Mouse (Mus musculus) stomach, postnatal 0 days (tissue): ENCODE measurements around the gene Slc35a1. TPM values are rescaled to one million over a fixed set of nuclear protein-coding genes. Genes with fewer than 3 reads are reported as not detected.

ENCODE experiments used
- ATAC-seq: fragments of 200-750 bp; cut with Nextera tagmentation; 2 replicates; pipeline ENCODE4 v1.8.0; 2017; ENCODE audit not compliant: low FRiP score, low TSS enrichment
- DNase-seq: peaks from one replicate; pipeline ENCODE4 v3.0.0-alpha.2; 2016; ENCODE audit warnings: low spot score
- H3K27ac ChIP-seq: fragments of 300-500 bp; sonication (generic); replicated peaks from 2 replicates; pipeline ENCODE4 v1.5.1; 2014; ENCODE audit warnings: mild to moderate bottlenecking, control low read depth
- H3K27me3 ChIP-seq: fragments of 300-500 bp; sonication (generic); 2 replicates; pipeline ENCODE4 v1.6.1; 2014; ENCODE audit warnings: low read length; ENCODE audit not compliant: control insufficient read depth, insufficient read depth
- H3K36me3 ChIP-seq: fragments of 300-500 bp; sonication (generic); 2 replicates; pipeline ENCODE4 v1.6.1; 2014; ENCODE audit warnings: low read length, mixed read lengths; ENCODE audit not compliant: control insufficient read depth, insufficient read depth
- H3K4me1 ChIP-seq: fragments of 300-500 bp; sonication (generic); replicated peaks from 2 replicates; pipeline ENCODE4 v1.6.1; 2014; ENCODE audit warnings: antibody characterized with exemption; ENCODE audit not compliant: control insufficient read depth, insufficient read depth
- H3K4me2 ChIP-seq: fragments of 300-500 bp; sonication (generic); replicated peaks from 2 replicates; pipeline ENCODE4 v1.6.1; 2014; ENCODE audit warnings: low read depth, mild to moderate bottlenecking, control low read depth, moderate library complexity
- H3K4me3 ChIP-seq: fragments of 300-500 bp; sonication (generic); 2 replicates; pipeline ENCODE4 v1.5.1; 2014; ENCODE audit warnings: low read depth, low read length, control low read depth
- H3K9ac ChIP-seq: fragments of 300-500 bp; sonication (generic); 2 replicates; pipeline ENCODE4 v1.6.1; 2014; ENCODE audit warnings: mild to moderate bottlenecking, low read length, control low read depth, mixed read lengths
- H3K9me3 ChIP-seq: fragments of 300-500 bp; sonication (generic); 2 replicates; pipeline ENCODE4 v1.6.1; 2016; ENCODE audit warnings: low read length; ENCODE audit not compliant: control insufficient read depth
- CTCF ChIP-seq: IDR thresholded peaks from 2 replicates; pipeline ENCODE4 v1.5.1; 2016; ENCODE audit warnings: antibody characterized with exemption, low read depth, mild to moderate bottlenecking, moderate library complexity
- EP300 ChIP-seq: optimal IDR thresholded peaks from 2 replicates; pipeline ENCODE3; 2016; ENCODE audit warnings: antibody characterized with exemption
- WGBS: fragments of 180-500 bp; shearing (Covaris S2); extraction: QIAGEN DNeasy Blood & Tissue Kit; methylation state at CpG from one replicate; pipeline ENCODE4 v1.1.7; 2014; 5-methylcytosine and 5-hydroxymethylcytosine counted together
- polyA plus RNA-seq: library from polyadenylated mRNA; unstranded; fragments of >200 nt; fragmentation: Nextera tagmentation; extraction: Ambion mirVana; gene quantifications from 2 replicates; pipeline ENCODE4 v1.2.1, GENCODE M21; 2015

The Slc35a1 gene
- polyA plus RNA-seq, 1 experiment from 2014 or later: 39.6 TPM

DNA sequence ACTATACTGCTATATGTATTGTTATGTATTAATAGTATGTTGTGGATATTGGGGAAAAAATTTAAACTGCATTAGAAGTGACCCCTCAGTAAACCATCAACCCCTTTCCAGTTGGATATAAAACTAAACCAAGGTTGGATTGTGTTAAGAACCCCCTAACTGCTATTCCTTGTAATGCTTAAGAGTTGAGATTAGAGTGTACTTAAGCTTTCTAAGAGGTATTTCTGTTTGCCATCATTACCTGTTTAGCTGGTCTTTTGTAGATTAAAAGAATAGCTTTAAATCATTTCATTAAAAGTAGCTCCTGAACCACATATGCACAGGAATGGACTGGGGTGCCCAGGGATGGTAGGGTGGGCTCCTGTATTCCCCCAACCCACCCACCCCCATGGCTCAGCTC, 42.5 kb downstream of the Slc35a1 start:
- Histone ChIP-seq H3K27me3 (no peaks in the 10 kb centered on the region), H3K36me3 (peaks cover 26% of the 10 kb centered on the region), H3K4me3 (no peak overlapping the region), H3K9me3 (no peaks in the 10 kb centered on the region), H3K4me2 (no peak overlapping the region), H3K27ac (no peak overlapping the region), H3K4me1 (no peaks in the 10 kb centered on the region), H3K9ac (no peak overlapping the region)
- ATAC-seq: no peak
- DNase-seq: no peak
- TF ChIP-seq CTCF (no peak), EP300 (no peak)

DNA sequence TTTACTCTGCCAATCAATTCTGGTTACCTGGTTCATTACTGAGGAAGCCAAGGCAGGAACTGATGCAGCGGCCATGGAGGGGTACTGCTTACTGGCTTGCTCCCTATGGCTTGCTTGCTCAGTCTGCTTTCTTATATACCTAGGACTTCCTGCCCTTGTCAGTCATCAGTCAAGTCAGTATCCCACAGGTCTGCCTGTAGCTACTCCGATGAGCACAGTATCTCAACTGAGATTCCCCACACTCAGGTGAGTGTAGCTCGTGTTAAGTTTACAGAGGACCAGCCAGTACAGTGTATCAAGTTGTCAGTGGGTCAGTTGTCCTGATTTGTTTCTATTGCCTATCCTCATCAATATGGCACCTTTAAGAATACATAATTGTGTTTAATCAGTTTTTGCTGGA, 46.5 kb downstream of the Slc35a1 start:
- H3K36me3 ChIP-seq: peaks cover 15% of the 10 kb centered on the region
- no peaks in the 10 kb centered on the region for H3K9me3 ChIP-seq
- ATAC-seq (no peak), DNase-seq (no peak)
- no peaks in the 10 kb centered on the region for H3K4me1 ChIP-seq
- H3K27me3 ChIP-seq: no peaks in the 10 kb centered on the region
- no peak overlapping the region for H3K9ac ChIP-seq
- H3K27ac ChIP-seq: no peak overlapping the region
- 98% methylated on average over 3 of the region's 3 CpGs for WGBS
- no peak overlapping the region for H3K4me2 ChIP-seq
- TF ChIP-seq EP300 (no peak), CTCF (no peak)
- no peak overlapping the region for H3K4me3 ChIP-seq

DNA sequence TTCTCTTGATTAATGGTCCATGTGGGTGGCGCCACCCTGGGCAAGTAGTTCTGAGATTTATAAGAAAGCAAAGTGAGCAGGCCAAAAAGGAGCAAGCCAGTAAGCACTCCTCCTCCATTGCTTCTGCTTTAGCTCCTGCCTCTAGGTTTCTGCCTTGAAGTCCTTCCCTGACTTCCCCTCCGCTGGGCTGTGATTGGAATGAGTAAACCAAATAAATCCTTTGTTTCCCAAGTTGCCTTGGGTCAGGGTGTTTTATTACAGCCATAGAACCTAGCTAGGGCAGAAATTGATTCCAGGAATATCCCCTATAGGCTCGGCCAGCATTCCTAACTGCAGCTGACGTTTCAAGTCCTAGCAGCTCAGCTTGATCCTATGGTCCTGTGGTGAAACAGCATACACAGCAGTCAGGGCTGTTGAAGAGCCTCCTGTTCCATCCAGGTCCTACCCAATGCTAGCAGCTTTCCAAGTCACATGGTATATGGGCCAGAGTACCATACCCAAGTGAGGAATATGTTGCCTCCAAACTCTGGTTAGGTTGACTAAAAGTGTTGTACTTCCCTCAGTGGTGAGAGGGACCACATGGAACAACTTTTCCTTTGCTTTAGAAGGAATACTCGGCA, 47.4 kb downstream of the Slc35a1 start:
- no peak for DNase-seq
- ATAC-seq: no peak
- no peak overlapping the region for H3K9ac ChIP-seq
- no peaks in the 10 kb centered on the region for H3K27me3 ChIP-seq
- H3K9me3 ChIP-seq: no peaks in the 10 kb centered on the region
- peaks cover 13% of the 10 kb centered on the region for H3K36me3 ChIP-seq
- H3K4me3 ChIP-seq: no peak overlapping the region
- H3K4me1 ChIP-seq: no peaks in the 10 kb centered on the region
- no peak overlapping the region for H3K27ac ChIP-seq
- H3K4me2 ChIP-seq: no peak overlapping the region
- TF ChIP-seq EP300: no peak
- TF ChIP-seq CTCF: no peak
- WGBS: 73% methylated on average over 5 of the region's 5 CpGs

DNA sequence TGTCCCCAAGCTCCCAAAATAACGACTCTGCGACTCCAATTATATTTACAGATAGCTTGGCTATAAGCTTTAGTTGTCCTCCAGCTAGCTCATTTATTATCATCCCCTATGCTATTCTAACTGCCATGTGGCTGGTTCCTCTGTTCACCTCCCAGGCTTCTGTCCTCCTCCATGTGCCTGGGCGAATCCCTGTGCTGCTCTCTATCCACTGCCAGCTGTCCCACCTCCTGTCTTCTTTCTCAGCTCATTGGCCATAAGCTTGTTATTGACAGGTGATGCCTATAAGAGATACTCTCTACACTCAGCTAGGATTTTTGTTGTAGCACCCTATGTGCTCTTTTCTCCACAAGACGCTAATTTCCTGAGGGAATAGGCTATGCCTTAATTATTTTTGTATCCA, 49.4 kb downstream of the Slc35a1 start:
- no peaks in the 10 kb centered on the region for H3K4me1 ChIP-seq
- ATAC-seq: no peak
- no peaks in the 10 kb centered on the region for H3K27me3 ChIP-seq
- H3K36me3 ChIP-seq: peaks cover 14% of the 10 kb centered on the region
- H3K4me2 ChIP-seq: no peak overlapping the region
- H3K9ac ChIP-seq: no peak overlapping the region
- WGBS: 83% methylated on average over 4 of the region's 4 CpGs
- DNase-seq: no peak
- no peak overlapping the region for H3K27ac ChIP-seq
- no peaks in the 10 kb centered on the region for H3K9me3 ChIP-seq
- no peak overlapping the region for H3K4me3 ChIP-seq
- TF ChIP-seq CTCF (no peak), EP300 (no peak)

DNA sequence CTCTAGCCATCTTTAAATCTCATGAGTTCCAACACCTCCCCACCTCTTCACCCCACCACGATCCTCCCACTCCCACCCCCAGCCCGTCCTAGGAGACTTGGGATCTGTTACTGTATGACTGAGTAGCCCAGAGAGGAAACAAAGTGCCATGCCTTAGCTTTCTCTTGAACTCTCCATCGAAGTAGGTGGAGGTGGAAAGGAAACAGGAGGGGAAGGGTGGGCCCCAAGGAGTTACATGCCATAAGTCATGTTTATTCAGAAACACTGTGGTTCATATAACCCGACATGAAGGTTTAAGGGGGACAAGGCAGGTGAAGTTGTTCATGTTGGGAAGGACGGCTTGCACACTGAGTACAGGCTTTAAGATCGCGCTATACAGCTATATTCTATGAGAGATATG, 49.9 kb downstream of the Slc35a1 start:
- H3K9ac ChIP-seq: no peak overlapping the region
- no peak overlapping the region for H3K4me3 ChIP-seq
- no peak overlapping the region for H3K4me2 ChIP-seq
- no peaks in the 10 kb centered on the region for H3K4me1 ChIP-seq
- H3K27ac ChIP-seq: no peak overlapping the region
- no peaks in the 10 kb centered on the region for H3K9me3 ChIP-seq
- DNase-seq: no peak
- 92% methylated on average over 7 of the region's 7 CpGs for WGBS
- ATAC-seq: no peak
- H3K27me3 ChIP-seq: no peaks in the 10 kb centered on the region
- TF ChIP-seq EP300 (no peak), CTCF (no peak)
- H3K36me3 ChIP-seq: peaks cover 9% of the 10 kb centered on the region; the same call in 1 of the 2 replicates

DNA sequence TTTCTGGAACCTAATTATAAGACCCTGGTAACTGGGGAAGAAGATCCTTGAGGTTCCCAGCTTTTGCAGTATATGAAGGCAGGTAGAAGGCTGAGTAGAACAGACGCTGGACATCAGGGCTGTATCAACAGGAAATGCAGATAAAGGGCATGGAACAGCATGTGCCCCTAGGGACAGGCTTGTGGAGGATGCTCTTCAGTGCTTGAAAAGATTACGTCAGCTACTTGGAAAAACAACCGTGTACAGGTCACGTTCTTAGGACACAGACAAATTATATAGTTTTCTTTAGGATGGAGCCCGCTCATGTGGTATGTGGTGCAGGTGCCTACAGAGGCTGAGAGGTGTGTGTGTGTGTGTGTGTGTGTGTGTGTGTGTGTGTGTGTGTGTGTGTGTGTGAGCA, 51.2 kb downstream of the Slc35a1 start:
- H3K4me1 ChIP-seq: no peaks in the 10 kb centered on the region
- no peaks in the 10 kb centered on the region for H3K27me3 ChIP-seq
- TF ChIP-seq CTCF (no peak), EP300 (no peak)
- ATAC-seq: no peak
- 78% methylated on average over 5 of the region's 5 CpGs for WGBS
- H3K9ac ChIP-seq: no peak overlapping the region
- no peak for DNase-seq
- no peak overlapping the region for H3K4me2 ChIP-seq
- no peaks in the 10 kb centered on the region for H3K9me3 ChIP-seq
- no peak overlapping the region for H3K4me3 ChIP-seq
- H3K27ac ChIP-seq: no peak overlapping the region
- H3K36me3 ChIP-seq: peaks cover 11% of the 10 kb centered on the region
